Mouse (Mus musculus) bone marrow, adult 2 months (tissue): ENCODE results near the gene Pdia2.

Experiments used
- CTCF ChIP-seq: fragments of 200-500 bp; IDR thresholded peaks from 2 replicates; pipeline ENCODE4 v1.5.1; 2011; ENCODE audit warnings: low read length, control low read depth; ENCODE audit not compliant: control insufficient read depth, insufficient read depth
- POLR2A ChIP-seq: fragments of 200-500 bp; IDR thresholded peaks from 2 replicates; pipeline ENCODE4 v1.6.1; 2011; ENCODE audit warnings: low read depth, mild to moderate bottlenecking, control low read depth, low read length, borderline replicate concordance; ENCODE audit not compliant: control insufficient read depth

DNA sequence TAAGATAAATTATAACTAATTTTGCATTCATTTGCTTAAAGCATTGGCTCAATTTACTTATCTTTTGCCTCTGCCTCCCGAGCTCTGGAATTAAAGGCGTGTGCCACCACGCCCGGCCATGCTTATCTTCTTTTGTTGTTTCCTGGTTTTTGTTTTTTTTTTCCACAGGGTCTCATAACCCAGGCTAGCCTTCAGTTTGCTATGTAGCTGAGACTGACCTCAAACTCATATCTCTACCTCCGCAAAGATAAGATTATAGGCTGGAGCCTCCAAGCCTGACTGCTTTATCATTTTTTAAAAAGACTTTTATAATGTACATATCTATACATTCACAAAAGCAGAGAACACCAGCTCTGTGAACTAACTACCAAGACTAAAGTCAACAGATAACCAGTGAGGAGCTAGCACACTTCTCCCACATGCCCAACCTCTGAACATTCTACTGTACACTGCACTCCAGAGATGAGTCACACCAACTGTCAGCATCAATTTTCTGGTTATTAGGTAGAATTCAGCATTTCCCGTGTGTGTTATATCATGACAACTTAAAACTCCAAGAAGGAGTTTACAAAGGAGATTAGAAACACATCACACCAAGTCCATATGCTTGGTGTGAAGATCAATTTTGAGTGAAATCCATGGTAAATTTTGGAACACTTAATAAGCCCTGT lies 41.4 kb upstream of the Pdia2 start:
- no peak for TF ChIP-seq CTCF
- no peak for TF ChIP-seq POLR2A
